Mouse (Mus musculus) olfactory bulb, adult 2 months (tissue): ENCODE measurements around the gene Tmem74b.

ENCODE experiments used
- CTCF ChIP-seq: fragments of 200-500 bp; IDR thresholded peaks from 2 replicates; pipeline ENCODE4 v1.5.1; 2012; ENCODE audit warnings: low read depth, mild to moderate bottlenecking, low read length, moderate library complexity; ENCODE audit not compliant: insufficient read depth
- POLR2A ChIP-seq: fragments of 200-500 bp; IDR thresholded peaks from 2 replicates; pipeline ENCODE4 v1.6.1; 2012; ENCODE audit warnings: mild to moderate bottlenecking, low read depth, low read length, moderate library complexity; ENCODE audit not compliant: insufficient read depth

DNA sequence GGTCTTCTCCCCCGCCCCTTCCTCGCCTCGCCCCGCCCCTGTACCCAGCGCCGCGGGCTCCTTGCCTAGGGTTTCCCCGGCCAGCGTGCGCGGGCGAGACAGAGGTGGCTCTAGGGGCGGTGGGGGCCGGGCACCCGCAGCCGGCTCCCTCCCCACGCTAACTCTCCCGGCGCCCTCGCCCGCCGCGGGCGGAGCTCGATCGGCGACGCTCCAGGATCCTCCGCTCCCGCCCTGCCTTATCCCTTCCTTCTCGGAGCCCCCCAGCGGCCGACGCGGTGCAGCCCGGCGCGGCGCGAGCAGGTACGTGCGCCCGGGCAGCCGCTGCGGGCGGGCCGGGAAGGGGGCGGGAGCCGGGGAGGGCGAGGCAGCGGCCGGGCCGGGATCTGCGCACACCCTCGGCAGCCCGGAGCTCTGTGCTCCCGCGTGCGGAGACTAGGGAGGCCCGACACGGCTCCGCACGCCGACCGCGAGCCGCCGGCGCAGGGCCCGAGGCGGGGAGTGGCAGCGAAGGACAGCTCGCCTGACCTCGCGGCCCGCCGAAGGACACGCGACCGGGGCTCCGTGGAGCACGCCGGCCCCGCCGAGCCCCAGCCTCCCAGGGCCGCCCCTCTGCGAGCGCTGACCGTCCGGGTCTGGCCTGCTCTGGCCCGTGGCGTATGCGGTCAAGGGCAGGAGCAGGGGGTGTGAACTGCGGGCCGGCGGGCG, 490 bp downstream of the Tmem74b start:
- no peak for TF ChIP-seq POLR2A
- TF ChIP-seq CTCF: no peak
